Mouse (Mus musculus) cerebellum, adult 9-11 months (tissue): ENCODE measurements around the gene 4930442H23Rik.

Source experiments
- DNase-seq: peaks from one replicate; pipeline ENCODE4 v3.0.0; 2022

The 4930442H23Rik gene

GRCm38 (mm10) chr10:81143157-81143633 is 40.5 kb downstream of the 4930442H23Rik start:
- DNase-seq, result peak; percentile 82

- DNase-seq, result peak; percentile 80
Observed at GRCm38 (mm10) chr10:81142551-81142981, 41.1 kb downstream of the 4930442H23Rik start.

GRCm38 (mm10) chr10:81141455-81142210 is 42.0 kb downstream of the 4930442H23Rik start:
- DNase-seq, result no peak

GRCm38 (mm10) chr10:81140717-81141454 is 42.8 kb downstream of the 4930442H23Rik start:
- DNase-seq, result peak; percentile 76

GRCm38 (mm10) chr10:81140005-81140404 is 43.6 kb downstream of the 4930442H23Rik start:
- peak; percentile 83 for DNase-seq

- peak; percentile 72 for DNase-seq
Observed at GRCm38 (mm10) chr10:81139529-81139846, 44.2 kb downstream of the 4930442H23Rik start.

- DNase-seq, result peak; percentile 70
Observed at GRCm38 (mm10) chr10:81138821-81139528, 44.7 kb downstream of the 4930442H23Rik start.

- peak; percentile 84 for DNase-seq
Observed at GRCm38 (mm10) chr10:81138131-81138782, 45.4 kb downstream of the 4930442H23Rik start.

- DNase-seq, result peak; percentile 100
Observed at GRCm38 (mm10) chr10:81137252-81138130, 46.2 kb downstream of the 4930442H23Rik start.

- peak; percentile 92 for DNase-seq
Observed at GRCm38 (mm10) chr10:81136706-81137231, 46.9 kb downstream of the 4930442H23Rik start.

GRCm38 (mm10) chr10:81135831-81136705 is 47.6 kb downstream of the 4930442H23Rik start:
- peak; percentile 84 for DNase-seq

GRCm38 (mm10) chr10:81134966-81135681 is 48.5 kb downstream of the 4930442H23Rik start, which contains the start of gene Zbtb7a:
Gene Zbtb7a, plus strand, starts transcription at chr10:81135220.
- peak; percentile 75 for DNase-seq

GRCm38 (mm10) chr10:81134181-81134587 is 49.5 kb downstream of the 4930442H23Rik start:
- DNase-seq, result peak; percentile 74
